Mouse (Mus musculus) right cerebral cortex, adult 18-20 months (tissue): ENCODE results near the gene Fam8a1.

Source experiments
- DNase-seq: peaks from one replicate; pipeline ENCODE4 v3.0.0; 2022; ENCODE audit warnings: mixed read lengths

The Fam8a1 gene

GRCm38 (mm10) chr13:46669048-46669619, at the start of gene Fam8a1:
Gene Fam8a1 (plus strand): TSS chr13:46669522.
- DNase-seq: peak; percentile 93

GRCm38 (mm10) chr13:46619633-46620032, 49.7 kb upstream of the Fam8a1 start:
- peak; percentile 23 for DNase-seq

- DNase-seq: no peak
These were observed 48.2 kb upstream of the Fam8a1 start for GRCm38 (mm10) chr13:46620964-46621757.

- DNase-seq: peak; percentile 31
These were observed 42.7 kb upstream of the Fam8a1 start for GRCm38 (mm10) chr13:46626608-46627007.

GRCm38 (mm10) chr13:46627841-46628240, 41.5 kb upstream of the Fam8a1 start:
- DNase-seq: peak; percentile 56

- no peak for DNase-seq
These were observed 39.9 kb upstream of the Fam8a1 start for GRCm38 (mm10) chr13:46629391-46629790.

GRCm38 (mm10) chr13:46632796-46633195, 36.5 kb upstream of the Fam8a1 start:
- DNase-seq: no peak

- DNase-seq: peak; percentile 57
These were observed 35.8 kb upstream of the Fam8a1 start for GRCm38 (mm10) chr13:46633320-46634132.

- DNase-seq: no peak
These were observed 35.2 kb upstream of the Fam8a1 start for GRCm38 (mm10) chr13:46634133-46634488.

- DNase-seq: no peak
These were observed 28.5 kb upstream of the Fam8a1 start for GRCm38 (mm10) chr13:46640608-46641468.

GRCm38 (mm10) chr13:46642318-46642717, 27.0 kb upstream of the Fam8a1 start:
- no peak for DNase-seq

GRCm38 (mm10) chr13:46644175-46644574, 25.1 kb upstream of the Fam8a1 start:
- no peak for DNase-seq

- no peak for DNase-seq
These were observed 23.8 kb upstream of the Fam8a1 start for GRCm38 (mm10) chr13:46645476-46645875.

GRCm38 (mm10) chr13:46651853-46652252, 17.5 kb upstream of the Fam8a1 start:
- DNase-seq: no peak

GRCm38 (mm10) chr13:46652671-46653070, 16.7 kb upstream of the Fam8a1 start:
- DNase-seq: no peak

GRCm38 (mm10) chr13:46653671-46654070, 15.7 kb upstream of the Fam8a1 start:
- no peak for DNase-seq

- no peak for DNase-seq
These were observed 14.8 kb upstream of the Fam8a1 start for GRCm38 (mm10) chr13:46654566-46654965.

- DNase-seq: no peak
These were observed 10.1 kb upstream of the Fam8a1 start for GRCm38 (mm10) chr13:46659211-46659610.

GRCm38 (mm10) chr13:46663461-46663964, 5.8 kb upstream of the Fam8a1 start:
- DNase-seq: peak; percentile 54

GRCm38 (mm10) chr13:46669620-46670271, 424 bp downstream of the Fam8a1 start:
- peak; percentile 41 for DNase-seq

- DNase-seq: no peak
These were observed 1.2 kb downstream of the Fam8a1 start for GRCm38 (mm10) chr13:46670514-46670913.

- no peak for DNase-seq
These were observed 5.3 kb downstream of the Fam8a1 start for GRCm38 (mm10) chr13:46674601-46675000.
